Mouse (Mus musculus): ENCODE measurements at regions not wholly inside any gene's neighbourhood (a gene's known extent, or its start where the extent isn't known, plus 50 kb on each side); places are given as distances from the start of the nearest gene placed in this dataset.

DNA sequence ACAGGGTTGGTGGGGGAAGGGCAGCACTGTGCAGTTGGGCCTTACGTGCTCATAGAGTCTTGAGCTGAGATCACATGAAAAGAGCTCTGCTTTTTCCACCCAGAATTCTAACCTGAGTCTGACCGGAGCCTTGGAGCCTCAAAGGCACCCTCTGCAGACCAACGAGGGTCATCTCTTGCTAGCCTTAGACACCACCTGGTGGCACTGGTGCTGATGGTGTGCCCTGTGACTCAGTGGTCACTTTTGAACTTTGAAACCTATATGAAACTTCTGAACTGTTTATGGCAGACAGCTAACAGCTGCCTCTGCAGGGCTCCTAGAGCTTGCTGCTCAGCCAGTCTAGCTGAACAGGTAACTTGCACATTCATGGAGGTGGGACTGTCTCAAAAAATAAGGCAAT lies 118.5 kb downstream of the Zfp706 start:
- no peak overlapping the region for H3K27ac ChIP-seq (ENCODE audit: low read length)
- no peak for ATAC-seq (ENCODE audit: low read depth)
- no peak overlapping the region for H3K9ac ChIP-seq (ENCODE audit: low read depth, low read length)
- H3K4me1 ChIP-seq (ENCODE audit: control insufficient read depth, low read depth, low read length), result no peaks in the 10 kb centered on the region
- H3K9me3 ChIP-seq (replicated peaks; ENCODE audit: control insufficient read depth, low read length), result no peaks in the 10 kb centered on the region
- no peak overlapping the region for H3K4me2 ChIP-seq (ENCODE audit: low read depth, low read length)
- no peak overlapping the region for H3K4me3 ChIP-seq (ENCODE audit: low read depth, low read length)
- H3K27me3 ChIP-seq (ENCODE audit: control insufficient read depth, insufficient read depth, low read depth, low read length), result no peaks in the 10 kb centered on the region
- WGBS (ENCODE audit: insufficient replicate concordance), result 48% methylated on average over 3 of the region's 3 CpGs
- no peaks in the 10 kb centered on the region for H3K36me3 ChIP-seq (ENCODE audit: control insufficient read depth, insufficient read depth)

DNA sequence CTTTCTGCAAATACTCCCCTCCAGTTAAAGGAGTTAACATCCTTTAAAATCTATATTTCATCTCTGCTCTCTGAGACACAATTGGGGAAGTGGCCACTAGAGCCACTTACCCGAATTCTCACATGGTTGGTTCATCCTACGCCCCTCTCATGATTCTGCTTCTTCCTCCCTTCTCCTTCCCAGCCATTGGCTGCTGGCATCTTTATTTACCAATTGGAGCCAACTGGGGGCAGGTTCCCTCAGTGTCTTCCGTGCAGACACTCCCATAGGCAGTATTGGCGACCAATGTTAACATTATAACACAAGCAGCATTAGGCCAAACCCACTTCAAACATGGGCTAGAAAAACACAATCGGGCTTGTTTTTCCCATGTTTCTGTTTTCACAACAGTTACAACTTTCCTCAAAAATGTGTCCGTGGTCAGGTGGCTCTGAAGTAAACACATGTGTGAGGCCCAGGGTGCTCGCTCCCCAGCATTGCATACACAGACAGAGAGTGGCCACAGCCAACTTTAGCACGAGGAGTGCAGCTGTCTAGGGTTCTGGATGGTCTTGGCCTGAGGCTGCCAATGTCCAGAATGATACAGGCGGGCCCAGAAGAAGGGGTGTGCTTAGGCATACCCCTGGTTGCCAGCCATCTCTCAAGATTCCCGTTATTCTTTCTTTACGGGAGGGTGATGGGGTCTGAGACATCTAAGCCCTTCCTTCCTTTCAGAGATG lies 119.1 kb downstream of the Zfp706 start:
- H3K27me3 ChIP-seq (ENCODE audit: control insufficient read depth, insufficient read depth, low read depth, low read length), result no peaks in the 10 kb centered on the region
- no peaks in the 10 kb centered on the region for H3K4me1 ChIP-seq (ENCODE audit: control insufficient read depth, low read depth, low read length)
- no peaks in the 10 kb centered on the region for H3K9me3 ChIP-seq (replicated peaks; ENCODE audit: control insufficient read depth, low read length)
- H3K9ac ChIP-seq (ENCODE audit: low read depth, low read length), result no peak overlapping the region
- H3K4me3 ChIP-seq (ENCODE audit: low read depth, low read length), result no peak overlapping the region
- H3K4me2 ChIP-seq (ENCODE audit: low read depth, low read length), result no peak overlapping the region
- H3K27ac ChIP-seq (ENCODE audit: low read length), result no peak overlapping the region
- whole genome bisulfite sequencing (ENCODE audit: insufficient replicate concordance), result 52% methylated on average over 11 of the region's 11 CpGs
- ATAC-seq (ENCODE audit: low read depth), result no peak
- H3K36me3 ChIP-seq (ENCODE audit: control insufficient read depth, insufficient read depth), result no peaks in the 10 kb centered on the region

DNA sequence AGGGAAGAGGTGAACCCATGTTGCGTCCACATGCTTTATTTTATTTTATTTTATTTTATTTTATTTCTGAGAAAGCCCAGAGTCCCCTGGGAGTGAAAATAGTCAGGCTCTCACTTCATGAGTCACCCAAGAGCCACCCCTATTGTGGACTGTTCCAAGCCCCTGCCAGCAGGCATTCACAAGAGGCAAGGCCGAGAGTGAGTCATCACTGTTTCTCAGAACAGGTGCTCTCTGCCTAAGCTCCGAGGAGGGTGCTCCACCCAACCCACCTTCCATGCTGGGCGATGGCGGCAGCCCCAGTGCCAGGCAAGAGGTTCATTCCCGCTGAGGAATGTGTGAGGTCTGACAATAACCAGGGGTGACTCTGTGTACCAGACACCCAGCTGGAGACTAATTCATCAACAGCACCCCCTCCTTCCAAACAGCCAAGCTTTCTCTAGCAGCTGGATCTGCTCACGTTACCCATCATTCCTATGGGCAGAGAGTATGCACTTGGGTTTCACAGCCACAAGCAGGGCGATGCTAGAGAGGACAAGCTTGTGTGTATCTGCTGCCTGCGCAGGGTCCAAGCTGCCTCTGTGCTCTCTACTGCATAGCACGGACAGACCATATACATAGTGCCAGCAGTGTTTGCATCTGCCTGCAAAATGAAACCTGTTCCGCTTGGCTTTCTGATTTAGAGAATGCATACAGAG lies 122.8 kb downstream of the Zfp706 start:
- no peaks in the 10 kb centered on the region for H3K27me3 ChIP-seq (ENCODE audit: control insufficient read depth, insufficient read depth, low read depth, low read length)
- no peaks in the 10 kb centered on the region; the same call in none of the 2 replicates for H3K4me1 ChIP-seq (ENCODE audit: control insufficient read depth, low read depth, low read length)
- no peaks in the 10 kb centered on the region for H3K9me3 ChIP-seq (replicated peaks; ENCODE audit: control insufficient read depth, low read length)
- 71% methylated on average over 11 of the region's 11 CpGs for WGBS (ENCODE audit: insufficient replicate concordance)
- H3K9ac ChIP-seq (ENCODE audit: low read depth, low read length), result no peak overlapping the region
- no peak overlapping the region for H3K27ac ChIP-seq (ENCODE audit: low read length)
- no peak overlapping the region for H3K4me3 ChIP-seq (ENCODE audit: low read depth, low read length)
- H3K36me3 ChIP-seq (ENCODE audit: control insufficient read depth, insufficient read depth), result no peaks in the 10 kb centered on the region
- no peak for ATAC-seq (ENCODE audit: low read depth)
- H3K4me2 ChIP-seq (ENCODE audit: low read depth, low read length), result no peak overlapping the region

DNA sequence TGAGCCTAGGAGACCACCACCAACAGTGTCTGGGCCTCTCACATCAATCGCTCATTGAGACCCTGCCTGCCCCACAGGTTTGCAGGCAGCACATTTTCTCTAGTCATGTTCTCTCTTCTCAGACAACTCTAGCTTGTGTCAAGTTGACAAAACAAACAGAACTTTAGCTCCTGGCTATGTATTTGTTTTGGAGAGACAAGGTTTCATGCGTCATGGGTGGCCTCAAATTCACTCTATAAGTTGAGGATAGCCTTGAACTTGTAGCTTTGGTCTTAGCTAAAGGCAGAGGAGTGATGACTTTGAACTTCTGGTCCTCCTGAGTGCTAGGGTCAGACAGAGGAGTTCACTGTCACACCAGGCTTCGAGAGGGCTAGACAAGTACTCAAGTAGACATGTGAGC lies 123.5 kb downstream of the Zfp706 start:
- no peaks in the 10 kb centered on the region for H3K36me3 ChIP-seq (ENCODE audit: control insufficient read depth, insufficient read depth)
- H3K9me3 ChIP-seq (replicated peaks; ENCODE audit: control insufficient read depth, low read length), result no peaks in the 10 kb centered on the region
- H3K4me1 ChIP-seq (ENCODE audit: control insufficient read depth, low read depth, low read length), result no peaks in the 10 kb centered on the region; the same call in none of the 2 replicates
- no peaks in the 10 kb centered on the region for H3K27me3 ChIP-seq (ENCODE audit: control insufficient read depth, insufficient read depth, low read depth, low read length)
- no peak overlapping the region for H3K9ac ChIP-seq (ENCODE audit: low read depth, low read length)
- ATAC-seq (ENCODE audit: low read depth), result peak; percentile 27; the same call in 1 of the 2 replicates
- H3K27ac ChIP-seq (ENCODE audit: low read length), result no peak overlapping the region
- H3K4me2 ChIP-seq (ENCODE audit: low read depth, low read length), result no peak overlapping the region
- 61% methylated on average over 3 of the region's 3 CpGs for WGBS (ENCODE audit: insufficient replicate concordance)
- no peak overlapping the region for H3K4me3 ChIP-seq (ENCODE audit: low read depth, low read length)

DNA sequence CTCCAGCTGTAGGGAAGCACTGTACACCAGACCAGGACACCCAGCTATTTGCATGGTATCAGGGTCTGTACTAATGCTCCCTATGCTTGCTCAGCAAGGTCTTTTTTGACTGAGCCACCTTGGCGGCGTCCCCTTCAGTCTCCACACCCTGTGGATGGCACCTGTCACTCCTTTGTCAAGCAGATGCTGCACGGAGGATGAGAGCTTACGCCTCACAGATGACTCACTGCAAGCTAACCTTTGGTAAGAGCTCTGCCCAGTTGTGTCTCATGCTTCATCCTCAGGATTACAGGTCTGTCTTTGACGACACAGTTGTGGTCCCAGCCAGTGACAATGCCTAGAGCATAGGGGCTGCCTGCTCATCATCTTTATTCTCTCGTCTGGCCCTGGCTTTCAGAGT lies 124.4 kb downstream of the Zfp706 start:
- Histone ChIP-seq H3K4me1 (ENCODE audit: control insufficient read depth, low read depth, low read length) (no peaks in the 10 kb centered on the region; the same call in none of the 2 replicates), H3K9me3 (replicated peaks; ENCODE audit: control insufficient read depth, low read length) (no peaks in the 10 kb centered on the region), H3K27ac (ENCODE audit: low read length) (no peak overlapping the region), H3K9ac (ENCODE audit: low read depth, low read length) (no peak overlapping the region), H3K4me2 (ENCODE audit: low read depth, low read length) (no peak overlapping the region), H3K27me3 (ENCODE audit: control insufficient read depth, insufficient read depth, low read depth, low read length) (no peaks in the 10 kb centered on the region), H3K4me3 (ENCODE audit: low read depth, low read length) (no peak overlapping the region), H3K36me3 (ENCODE audit: control insufficient read depth, insufficient read depth) (no peaks in the 10 kb centered on the region)
- ATAC-seq (ENCODE audit: low read depth), result no peak
- WGBS (ENCODE audit: insufficient replicate concordance), result 63% methylated on average over 6 of the region's 6 CpGs

DNA sequence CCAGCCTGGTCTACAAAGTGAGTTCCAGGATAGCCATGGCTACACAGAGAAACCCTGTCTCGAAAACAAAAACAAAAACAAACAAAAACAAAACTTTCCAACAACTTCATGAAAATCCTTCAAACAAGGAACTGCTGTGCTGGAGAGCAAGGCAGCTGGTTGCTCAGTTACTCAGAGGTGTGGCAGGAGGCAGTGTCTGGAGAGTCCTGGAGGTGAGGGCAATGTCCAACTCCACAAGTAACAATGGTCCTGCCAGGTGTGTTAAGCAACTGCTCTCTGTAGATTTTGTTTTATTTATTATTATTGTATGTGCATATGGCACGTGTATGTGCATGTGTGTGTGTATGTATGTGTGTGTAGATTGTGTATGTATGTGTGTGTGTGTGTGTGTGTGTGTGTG lies 126.0 kb downstream of the Zfp706 start:
- Histone ChIP-seq H3K9ac (ENCODE audit: low read depth, low read length) (no peak overlapping the region), H3K4me1 (ENCODE audit: control insufficient read depth, low read depth, low read length) (no peaks in the 10 kb centered on the region; the same call in none of the 2 replicates), H3K4me2 (ENCODE audit: low read depth, low read length) (no peak overlapping the region), H3K36me3 (ENCODE audit: control insufficient read depth, insufficient read depth) (no peaks in the 10 kb centered on the region), H3K27me3 (ENCODE audit: control insufficient read depth, insufficient read depth, low read depth, low read length) (no peaks in the 10 kb centered on the region), H3K27ac (ENCODE audit: low read length) (no peak overlapping the region), H3K4me3 (ENCODE audit: low read depth, low read length) (no peak overlapping the region), H3K9me3 (replicated peaks; ENCODE audit: control insufficient read depth, low read length) (no peaks in the 10 kb centered on the region)
- no peak for ATAC-seq (ENCODE audit: low read depth)
- 53% methylated on average over 2 of the region's 2 CpGs for WGBS (ENCODE audit: insufficient replicate concordance)

DNA sequence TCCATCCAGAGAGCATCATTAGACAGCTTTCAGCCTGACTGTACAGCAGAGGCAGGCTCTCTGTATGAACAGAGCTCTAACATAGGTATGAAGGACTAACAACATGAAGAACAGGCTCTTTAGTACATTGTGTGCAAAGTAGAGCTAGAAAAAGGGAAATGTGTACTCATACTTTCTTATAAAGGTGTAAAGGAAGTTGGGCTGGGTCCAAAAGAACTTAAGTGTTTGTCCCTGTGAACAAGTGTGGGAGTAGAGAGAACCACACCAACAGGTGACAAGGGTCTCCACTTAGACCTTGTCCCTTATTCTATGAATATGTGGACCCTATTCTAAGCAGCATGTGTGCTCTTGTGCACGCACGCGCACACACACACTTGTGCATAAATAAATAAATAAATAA lies 127.0 kb downstream of the Zfp706 start:
- H3K4me2 ChIP-seq (ENCODE audit: low read depth, low read length), result no peak overlapping the region
- H3K4me1 ChIP-seq (ENCODE audit: control insufficient read depth, low read depth, low read length), result no peaks in the 10 kb centered on the region; the same call in none of the 2 replicates
- no peak overlapping the region for H3K27ac ChIP-seq (ENCODE audit: low read length)
- no peak overlapping the region for H3K4me3 ChIP-seq (ENCODE audit: low read depth, low read length)
- no peak overlapping the region for H3K9ac ChIP-seq (ENCODE audit: low read depth, low read length)
- ATAC-seq (ENCODE audit: low read depth), result no peak
- H3K27me3 ChIP-seq (ENCODE audit: control insufficient read depth, insufficient read depth, low read depth, low read length), result no peaks in the 10 kb centered on the region
- WGBS (ENCODE audit: insufficient replicate concordance), result 85% methylated on average over 3 of the region's 3 CpGs
- no peaks in the 10 kb centered on the region for H3K36me3 ChIP-seq (ENCODE audit: control insufficient read depth, insufficient read depth)
- H3K9me3 ChIP-seq (replicated peaks; ENCODE audit: control insufficient read depth, low read length), result no peaks in the 10 kb centered on the region

DNA sequence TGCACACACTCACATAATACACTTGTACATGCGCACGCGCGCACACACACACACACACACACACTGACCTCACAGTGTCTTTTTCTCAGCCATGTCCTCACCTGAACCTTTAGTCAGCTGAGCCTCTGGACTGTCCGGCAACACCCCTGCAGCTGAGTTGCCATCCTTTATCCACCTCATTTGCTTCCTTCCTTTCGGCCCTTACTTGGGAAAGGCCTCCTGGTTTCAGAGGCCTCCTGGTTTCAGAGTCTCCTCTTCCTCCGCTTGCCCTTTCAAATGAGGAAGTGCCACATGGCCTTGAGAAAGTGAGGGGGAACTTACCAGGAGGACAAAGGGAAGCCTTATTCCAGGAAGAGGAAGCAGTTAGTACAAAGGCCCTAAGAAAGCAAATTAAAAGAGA lies 128.0 kb downstream of the Zfp706 start:
- ATAC-seq (ENCODE audit: low read depth), result peak; percentile 33; the same call in 1 of the 2 replicates
- Histone ChIP-seq H3K9ac (ENCODE audit: low read depth, low read length) (no peak overlapping the region), H3K4me1 (ENCODE audit: control insufficient read depth, low read depth, low read length) (no peaks in the 10 kb centered on the region; the same call in none of the 2 replicates), H3K4me2 (ENCODE audit: low read depth, low read length) (no peak overlapping the region), H3K27me3 (ENCODE audit: control insufficient read depth, insufficient read depth, low read depth, low read length) (no peaks in the 10 kb centered on the region), H3K27ac (ENCODE audit: low read length) (no peak overlapping the region), H3K36me3 (ENCODE audit: control insufficient read depth, insufficient read depth) (no peaks in the 10 kb centered on the region), H3K9me3 (replicated peaks; ENCODE audit: control insufficient read depth, low read length) (no peaks in the 10 kb centered on the region), H3K4me3 (ENCODE audit: low read depth, low read length) (peak overlapping the region; percentile 20; the same call in 1 of the 2 replicates)
- 51% methylated on average over 7 of the region's 7 CpGs for WGBS (ENCODE audit: insufficient replicate concordance)

DNA sequence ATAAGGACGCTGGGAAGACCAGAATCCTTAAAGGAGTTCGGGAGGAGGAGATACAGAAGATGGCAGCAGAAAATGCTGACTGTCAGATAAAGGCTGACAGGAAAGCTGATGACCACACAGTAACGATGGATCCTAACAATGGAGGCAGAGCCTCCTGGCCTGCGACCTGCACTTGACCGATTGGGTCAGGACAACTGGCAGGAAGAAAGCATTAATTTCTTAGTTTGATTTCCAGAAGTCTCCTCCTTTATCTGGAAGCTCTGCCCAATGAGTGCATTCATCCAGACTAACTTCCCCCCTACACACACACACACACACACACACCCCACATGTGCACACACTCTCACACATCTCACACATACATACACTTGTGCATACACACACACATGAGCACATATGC lies 128.6 kb downstream of the Zfp706 start:
- Histone ChIP-seq H3K27ac (ENCODE audit: low read length) (no peak overlapping the region), H3K4me1 (ENCODE audit: control insufficient read depth, low read depth, low read length) (no peaks in the 10 kb centered on the region; the same call in none of the 2 replicates), H3K27me3 (ENCODE audit: control insufficient read depth, insufficient read depth, low read depth, low read length) (no peaks in the 10 kb centered on the region), H3K4me3 (ENCODE audit: low read depth, low read length) (no peak overlapping the region), H3K9ac (ENCODE audit: low read depth, low read length) (no peak overlapping the region), H3K36me3 (ENCODE audit: control insufficient read depth, insufficient read depth) (no peaks in the 10 kb centered on the region), H3K9me3 (replicated peaks; ENCODE audit: control insufficient read depth, low read length) (no peaks in the 10 kb centered on the region), H3K4me2 (ENCODE audit: low read depth, low read length) (peak overlapping the region; percentile 11; the same call in 1 of the 2 replicates)
- WGBS (ENCODE audit: insufficient replicate concordance), result 14% methylated on average over 5 of the region's 5 CpGs
- ATAC-seq (ENCODE audit: low read depth), result no peak

Data from liver, embryonic 16.5 days (tissue).